Mouse (Mus musculus) spleen, adult 18-20 months (tissue): ENCODE measurements around the gene Olfr382.
"Not testable (repeated sequence)": the region's sequence is repeated elsewhere in the genome, so short reads cannot be mapped to it uniquely, and the experiment has no call there.

Experiments used
- DNase-seq, 2 experiments: peaks; one replicate each; pipeline ENCODE4 v3.0.0; 2022; ENCODE audit warnings: mixed read lengths in 2 of 2

Gene Olfr382

DNA sequence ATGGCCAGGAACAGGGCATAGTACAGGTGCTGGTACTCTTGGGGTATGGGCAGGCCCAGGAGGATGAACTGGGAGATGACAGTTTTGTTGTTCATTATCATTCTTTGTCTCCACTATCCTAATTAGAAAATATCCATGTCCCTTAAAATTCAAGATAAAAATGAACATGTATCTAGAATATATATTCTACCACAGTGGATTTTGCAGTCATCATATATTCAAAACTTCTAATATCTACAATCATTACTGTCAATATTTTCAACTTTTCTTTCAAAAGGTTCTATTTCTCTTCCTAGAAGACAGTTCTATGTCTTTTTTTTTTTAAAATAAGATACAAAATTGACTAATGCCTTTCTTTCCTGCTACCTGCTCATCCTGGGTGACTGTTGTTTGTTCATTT is at the start of gene Olfr382:
Gene Olfr382, minus strand, starts transcription at position 101 of the 400 bp plus-strand sequence.
- no peak for DNase-seq

DNA sequence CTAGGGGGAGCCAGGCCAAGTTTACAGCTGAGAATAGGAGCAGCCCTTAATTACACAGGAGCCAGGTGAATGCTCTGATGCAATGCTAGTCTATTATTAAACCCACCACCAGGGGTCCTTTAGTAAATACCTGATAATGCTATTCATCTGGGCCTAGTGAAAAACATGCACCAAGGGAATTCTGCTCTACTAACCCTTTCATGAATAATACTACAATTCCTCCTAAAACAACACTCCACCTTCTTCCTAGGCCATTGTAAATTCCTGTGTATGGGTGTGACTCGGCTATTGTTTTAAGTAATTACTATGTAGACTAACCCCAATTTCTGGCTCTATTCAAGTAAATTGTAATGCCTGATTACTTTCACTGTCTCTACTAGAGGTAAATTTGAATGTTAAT is 12.0 kb upstream of the Olfr382 start:
- DNase-seq, result not testable (repeated sequence)

DNA sequence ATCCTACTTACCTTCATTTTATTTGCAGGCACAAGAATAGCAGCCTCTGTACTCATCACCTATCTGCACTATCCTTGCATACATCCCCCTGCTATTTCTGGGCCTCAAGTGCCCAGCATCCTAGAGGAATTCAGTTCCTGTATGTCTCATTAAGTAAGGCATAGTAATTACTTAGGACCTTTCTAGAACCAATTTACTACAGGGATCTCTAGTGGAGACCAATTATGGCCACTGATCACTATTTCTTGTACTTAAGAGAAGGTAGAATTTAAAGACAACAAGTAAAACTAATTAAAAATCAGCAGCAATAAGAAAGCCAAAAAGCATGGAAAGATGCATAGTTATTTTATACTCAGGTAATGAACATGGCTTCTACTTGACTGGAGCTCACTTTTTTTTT is 25.5 kb downstream of the Olfr382 start, which contains the start of gene Olfr381:
Gene Olfr381, minus strand, starts transcription at position 101 of the 400 bp plus-strand sequence.
- DNase-seq, result no peak
